Mouse (Mus musculus): ENCODE results near the gene Igf1r.

DNA sequence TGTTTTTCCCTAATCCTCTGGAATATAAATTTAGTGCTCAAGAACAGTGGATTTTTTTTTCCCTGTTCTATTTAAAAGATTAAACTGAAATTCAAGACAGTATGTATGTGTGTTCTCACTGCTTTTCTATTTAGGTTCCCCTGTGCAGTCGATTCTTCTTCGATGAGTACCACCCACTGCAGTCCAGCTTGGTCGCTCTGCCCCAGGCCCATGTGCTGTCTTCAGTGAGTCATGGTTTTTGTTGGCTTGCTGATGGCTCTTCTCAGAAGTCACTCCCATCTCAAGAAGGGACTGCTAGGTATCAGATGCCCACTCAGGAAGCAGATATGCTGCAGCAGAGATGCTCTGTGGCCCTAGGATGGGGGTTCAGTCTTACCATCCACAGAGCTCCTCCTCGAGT is 95.9 kb downstream of the Igf1r start:
- TF ChIP-seq CTCF (IDR thresholded peaks at IDR 0.05): no peak
- no peak for TF ChIP-seq EP300 (IDR thresholded peaks at IDR 0.05)
